Mouse (Mus musculus) heart, postnatal 0 days (tissue): ENCODE measurements at regions not wholly inside any gene's neighbourhood (a gene's known extent, or its start where the extent isn't known, plus 50 kb on each side); places are given as distances from the start of the nearest gene placed in this dataset.

Experiments used
- CTCF ChIP-seq: IDR thresholded peaks from 2 replicates; pipeline ENCODE4 v1.5.1; 2016; ENCODE audit warnings: antibody characterized with exemption, control low read depth, low read depth
- EP300 ChIP-seq: IDR thresholded peaks from 2 replicates; pipeline ENCODE4 v1.6.1; 2016; ENCODE audit warnings: antibody characterized with exemption, low read depth

- no peak for TF ChIP-seq CTCF
- no peak for TF ChIP-seq EP300
Observed at GRCm38 (mm10) chrX:14302125-14302524, 91.2 kb downstream of the H2al1n start.
